9 mouse cellular contexts compared by ENCODE assay signal in the genomic region with DNA sequence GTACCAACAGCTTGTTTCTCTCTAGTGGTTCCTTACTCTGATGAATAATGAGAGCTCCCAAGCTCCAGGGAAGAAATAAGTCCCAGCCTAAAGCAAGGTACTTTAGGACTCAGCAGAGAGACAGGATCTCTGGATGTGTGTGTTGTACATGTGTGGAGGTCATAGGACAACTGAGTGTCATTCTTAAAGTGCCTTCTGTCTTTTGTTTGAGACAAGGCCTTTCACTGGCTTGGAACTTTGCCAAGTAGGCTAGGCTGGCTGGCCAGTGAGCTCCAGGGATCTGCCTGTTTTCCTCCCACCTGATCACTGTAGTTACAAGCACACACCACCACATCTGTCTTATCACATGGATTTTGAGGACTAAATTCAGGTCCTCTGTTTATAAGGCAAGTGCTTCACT. TPM values are rescaled to one million over a fixed set of nuclear protein-coding genes. Genes with fewer than 3 reads are reported as not detected.
DNase-seq lines count a peak whose midpoint lies in the region; ATAC-seq and TF ChIP-seq lines count a peak whose summit lies in the region.
"Had no signal": no experiment of that assay in that cellular context is flagged by ENCODE, and none has a peak within 500 bp of the region (broad histone marks: within the 10 kb centered on the region; RNA-seq: fewer than 3 reads in every experiment).

No protein-coding gene starts in this region.

- no peak overlapping the region for H3K4me3 ChIP-seq in kidney, postnatal 0 days (replicated peaks; ENCODE audit: low read depth, low read length)

- H3K4me2 ChIP-seq in kidney, postnatal 0 days (ENCODE audit: low read length) = no peak overlapping the region

- no peak overlapping the region for H3K27ac ChIP-seq in kidney, postnatal 0 days
- H3K27ac ChIP-seq: liver, embryonic 14.5 days had no signal

- TF ChIP-seq CTCF in kidney, postnatal 0 days (IDR thresholded peaks at IDR 0.05; ENCODE audit: low read depth) = no peak

- no peaks in the 10 kb centered on the region for H3K9me3 ChIP-seq in kidney, postnatal 0 days (replicated peaks; ENCODE audit: low read length)

- no peak overlapping the region for H3K9ac ChIP-seq in kidney, postnatal 0 days (ENCODE audit: low read depth, low read length)
- H3K9ac ChIP-seq: liver, embryonic 14.5 days had no signal

- H3K36me3 ChIP-seq in kidney, postnatal 0 days (ENCODE audit: insufficient read depth, low read length) = peaks cover 60% of the 10 kb centered on the region

- peak; percentile 31 for DNase-seq in kidney, adult 18-20 months
- no peak for DNase-seq in kidney, adult 11 months
- peak; percentile 76 for DNase-seq in adipocyte (ENCODE audit: low spot score)
- peak; percentile 38 for DNase-seq in cerebellum, adult 8-10 months
- no peak for DNase-seq in kidney, postnatal 0 days (ENCODE audit: low spot score)
- no peak for DNase-seq in embryo, embryonic 10 days (ENCODE audit: low spot score)
- no peak for DNase-seq in layer of hippocampus, adult 11-12 months (ENCODE audit: low spot score)
- DNase-seq: embryo, embryonic 11 days had no signal

- H3K27me3 ChIP-seq in kidney, postnatal 0 days (ENCODE audit: insufficient read depth, low read length) = no peaks in the 10 kb centered on the region

- H3K4me1 ChIP-seq in kidney, postnatal 0 days (replicated peaks; ENCODE audit: insufficient read depth, low read length) = no peaks in the 10 kb centered on the region

- ATAC-seq in kidney, postnatal 0 days (replicated peaks; ENCODE audit: low FRiP score, low read depth) = 0 out of 2 replicates have a peak, but pooled peaks have one; percentile 15

RNA-seq across cellular contexts. Expression of a gene that starts 28.5 kb away (rescaled TPM):
- 299 and 305 TPM in 2 replicates for polyA plus RNA-seq in kidney, postnatal 0 days (2015; fragmentation: Nextera tagmentation; extraction: Ambion mirVana)

Comparison
In these comparisons a context has a peak if more than half of its experiments do, and no peak if none do; other contexts are left out.
1. DNase-seq: peak in kidney, adult 18-20 months (single experiment), adipocyte (single experiment) and cerebellum, adult 8-10 months (single experiment); none in kidney, adult 11 months (single experiment), kidney, postnatal 0 days (single experiment), embryo, embryonic 10 days (single experiment) and layer of hippocampus, adult 11-12 months (single experiment).